Mouse (Mus musculus) gastrocnemius, postnatal 14 days (tissue): ENCODE results near the gene Cpne2. TPM values are rescaled to one million over a fixed set of nuclear protein-coding genes. Genes with fewer than 3 reads are reported as not detected.

Experiments
- DNase-seq: peaks from one replicate; pipeline ENCODE4 v3.0.0; 2021; ENCODE audit warnings: mixed read lengths
- intact Hi-C: fragments of 180-260 bp; cut with DNase I; formaldehyde crosslinking; loops from one replicate; pipeline ENCODE4 v1.15.1; 2025; ENCODE audit warnings: low total_unique reads
- total RNA-seq, 2 experiments: library from RNA; stranded (reverse); gene quantifications; 2 replicates each; pipeline ENCODE4 v1.2.3; 2021

Cpne2 gene
- total RNA-seq, 2 experiments from 2014 or later: 13.4 to 20.7 TPM

DNA sequence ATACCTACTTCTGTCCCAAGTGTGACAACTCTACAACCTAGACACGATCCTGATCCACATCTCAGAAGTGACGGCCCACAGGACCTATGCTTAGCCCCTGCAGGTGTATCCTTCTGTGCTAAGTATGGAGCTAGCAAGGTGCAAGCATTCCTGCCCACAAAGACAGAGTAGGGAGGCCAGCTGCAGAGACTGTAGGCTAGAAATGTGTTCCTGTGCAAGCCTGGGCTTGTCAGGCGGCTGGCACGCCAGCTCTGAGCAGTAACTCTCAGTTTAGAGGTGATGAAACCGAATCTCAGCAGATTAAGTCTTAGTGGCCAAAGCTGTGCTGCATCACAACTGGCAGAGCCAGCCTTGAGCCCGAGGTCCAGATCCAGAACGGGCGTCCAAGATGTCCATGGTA is 35.3 kb downstream of the Cpne2 start:
- no peak for DNase-seq
- intact Hi-C loops: no loop called here

DNA sequence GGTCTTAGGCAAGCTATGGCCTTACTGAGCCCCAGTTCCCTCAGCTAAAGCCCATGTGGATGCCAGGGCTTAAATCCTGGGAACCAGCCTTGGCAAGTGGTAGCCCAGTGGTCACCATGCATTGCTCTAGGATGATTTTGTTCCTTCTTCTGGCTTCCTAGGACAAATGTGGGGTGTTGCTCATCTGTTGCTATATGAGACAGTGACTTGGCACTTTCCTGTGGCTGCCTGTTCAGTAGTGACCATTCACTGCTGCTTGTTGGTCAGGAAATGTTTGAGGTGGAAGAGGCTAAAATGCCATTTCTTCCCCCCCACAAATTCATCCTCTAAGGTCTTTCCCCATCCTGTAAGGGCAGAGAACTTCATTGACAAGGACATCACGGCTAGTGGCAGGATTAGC is 36.6 kb downstream of the Cpne2 start:
- intact Hi-C loops: no loop called here
- no peak for DNase-seq

DNA sequence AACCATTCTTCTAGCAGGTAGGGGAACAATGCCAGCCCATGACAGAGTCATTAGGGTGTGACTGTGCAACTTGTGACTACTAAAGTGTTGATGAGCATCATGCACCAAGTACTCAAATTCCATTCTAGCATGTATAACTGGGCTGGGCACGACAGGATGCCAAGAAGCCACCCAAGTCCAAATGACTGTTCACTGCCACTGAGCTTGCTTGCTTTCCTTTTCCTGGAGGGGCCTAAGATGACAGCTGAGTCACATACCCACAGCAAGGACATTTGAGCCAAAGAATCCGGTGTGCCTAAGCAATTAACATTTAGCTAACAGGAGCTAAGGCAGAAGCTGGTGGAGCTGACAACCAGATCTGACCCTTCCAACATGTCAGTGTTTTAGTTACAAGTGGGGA is 39.1 kb downstream of the Cpne2 start:
- no peak for DNase-seq
- intact Hi-C loops: no loop called here

DNA sequence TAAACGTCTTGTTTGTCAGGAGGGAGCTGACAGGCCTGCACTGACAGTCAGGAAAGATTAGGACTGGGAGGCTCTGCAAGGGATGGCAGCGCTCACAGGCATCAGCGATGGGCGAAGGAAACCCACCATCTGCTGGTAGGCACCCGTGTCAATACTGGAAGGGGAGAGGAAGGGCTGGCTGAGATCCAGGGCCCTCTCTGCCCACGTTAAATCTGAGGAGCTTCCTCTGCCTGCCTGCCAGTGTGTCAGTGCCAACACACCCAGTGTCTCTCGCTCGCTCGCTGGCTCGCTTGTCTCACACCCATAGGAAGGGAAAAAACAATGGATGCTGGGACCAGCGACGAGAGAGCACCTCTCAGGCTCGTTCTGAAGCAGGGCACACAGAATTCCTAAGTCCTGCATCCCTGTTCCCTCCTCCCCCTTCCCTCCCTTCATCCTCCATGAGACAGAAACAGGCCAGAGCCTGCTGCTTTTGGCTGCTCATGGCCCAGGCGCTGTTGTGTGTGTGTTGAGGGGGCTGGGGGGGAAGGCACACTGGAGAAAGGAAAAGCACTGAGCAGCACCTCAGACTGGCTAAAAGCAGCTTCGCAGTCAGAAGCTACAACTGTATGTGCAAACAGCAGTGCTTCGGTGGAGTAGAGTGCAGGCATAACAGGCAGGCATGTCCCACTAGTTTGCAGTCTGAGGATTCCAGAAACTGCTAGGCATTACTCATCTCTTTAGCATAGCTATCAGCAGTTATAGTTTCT is 41.5 kb downstream of the Cpne2 start:
- intact Hi-C loops: no loop called here
- no peak for DNase-seq

DNA sequence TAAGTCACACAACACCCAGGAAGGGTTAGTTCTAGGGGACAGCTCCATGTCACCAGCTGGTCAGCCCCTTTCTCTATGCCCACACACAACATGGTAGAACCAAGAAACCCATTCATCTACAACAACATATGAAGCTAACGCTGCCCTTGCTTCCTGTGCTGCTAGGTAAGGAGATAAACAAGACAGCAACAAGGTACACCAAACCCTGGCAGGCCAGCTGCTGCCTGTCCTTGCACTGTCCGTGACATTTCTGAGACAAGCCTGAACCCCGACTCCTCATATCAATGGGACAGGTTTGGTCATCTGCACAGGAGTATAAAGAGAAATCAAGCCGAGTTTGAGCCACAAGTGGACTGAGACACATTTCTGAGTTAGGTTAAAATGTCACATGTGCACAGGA is 42.4 kb downstream of the Cpne2 start:
- intact Hi-C loops: no loop called here
- DNase-seq: no peak

DNA sequence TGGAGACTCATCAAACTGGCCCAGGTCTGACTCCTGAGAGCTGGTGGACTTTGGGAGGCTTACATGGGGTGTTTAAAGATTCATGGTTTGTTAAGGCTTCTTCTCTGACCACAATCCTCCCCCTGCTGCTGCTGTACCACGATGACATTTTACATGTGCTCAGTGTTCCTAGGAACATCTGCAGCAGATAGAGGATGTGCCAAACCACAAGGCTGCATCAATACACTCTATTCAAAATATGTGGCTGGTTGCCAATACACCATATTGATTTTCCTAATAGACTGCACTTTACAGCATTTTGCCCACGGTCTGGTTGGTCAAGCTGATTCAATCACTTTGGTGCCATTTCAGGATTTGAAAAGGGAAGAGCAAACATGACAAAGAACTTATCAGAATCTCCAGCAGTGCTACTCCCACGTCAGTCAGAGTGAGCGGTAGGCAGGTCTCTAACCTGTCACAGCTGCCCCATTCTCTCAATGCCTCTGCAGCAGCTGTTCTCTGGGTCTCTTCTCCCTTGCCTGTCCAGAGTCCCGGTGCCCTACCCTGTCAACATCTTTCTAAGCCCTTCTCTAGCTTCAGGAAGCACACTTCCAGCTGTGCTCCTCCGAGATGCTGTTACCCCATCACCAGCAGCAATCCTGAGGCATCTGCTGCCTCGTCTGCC is 49.2 kb downstream of the Cpne2 start:
- intact Hi-C loops: no loop called here
- no peak for DNase-seq

DNA sequence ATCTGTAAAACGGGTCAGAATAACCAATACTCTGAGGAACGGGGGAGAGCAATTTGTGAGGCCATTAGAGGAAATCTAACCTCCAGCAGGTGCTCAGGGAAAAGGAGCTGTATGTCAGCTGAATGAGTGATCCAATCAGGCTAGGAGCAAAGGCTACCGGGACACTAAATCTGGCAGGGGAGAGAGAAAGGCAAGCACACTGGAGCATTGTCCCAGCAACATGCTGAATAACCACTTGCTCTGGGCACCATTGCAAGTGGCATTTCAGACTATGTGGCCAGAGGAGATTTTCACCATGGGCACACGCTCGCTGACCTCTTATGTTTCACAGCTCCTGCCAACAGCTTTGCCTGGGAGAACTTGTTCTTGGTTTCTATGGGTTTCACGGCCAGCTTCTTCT is 49.8 kb downstream of the Cpne2 start:
- DNase-seq: peak; percentile 29
- intact Hi-C loops: no loop called here

DNA sequence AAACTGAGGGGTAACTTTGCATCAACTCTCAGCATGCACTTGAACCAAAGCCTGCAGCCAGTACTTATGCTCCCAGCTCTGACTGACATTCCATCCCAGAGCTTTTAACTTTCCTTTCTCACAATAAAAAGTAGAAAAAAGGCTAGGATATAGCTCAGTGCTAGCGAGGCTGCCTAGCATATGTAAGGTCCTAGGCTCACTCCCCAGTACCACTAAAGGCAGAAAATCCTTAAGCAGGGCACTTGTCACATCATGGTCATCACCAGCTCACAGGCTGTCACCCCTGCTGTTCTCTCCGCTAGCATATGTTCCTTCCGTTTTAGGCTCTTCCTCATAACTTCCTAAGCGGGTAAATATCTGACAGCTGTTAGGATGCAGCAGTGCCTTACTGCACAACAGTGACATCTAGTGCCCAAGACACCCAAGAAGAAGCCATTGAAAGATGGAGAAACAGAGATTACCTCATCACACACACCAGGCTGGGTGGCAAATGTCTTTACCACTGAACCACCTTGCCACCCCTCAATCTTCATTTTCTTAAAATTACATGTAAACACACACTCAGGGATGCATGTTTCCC is 51.5 kb downstream of the Cpne2 start:
- DNase-seq: peak; percentile 22
- intact Hi-C loops: no loop called here

DNA sequence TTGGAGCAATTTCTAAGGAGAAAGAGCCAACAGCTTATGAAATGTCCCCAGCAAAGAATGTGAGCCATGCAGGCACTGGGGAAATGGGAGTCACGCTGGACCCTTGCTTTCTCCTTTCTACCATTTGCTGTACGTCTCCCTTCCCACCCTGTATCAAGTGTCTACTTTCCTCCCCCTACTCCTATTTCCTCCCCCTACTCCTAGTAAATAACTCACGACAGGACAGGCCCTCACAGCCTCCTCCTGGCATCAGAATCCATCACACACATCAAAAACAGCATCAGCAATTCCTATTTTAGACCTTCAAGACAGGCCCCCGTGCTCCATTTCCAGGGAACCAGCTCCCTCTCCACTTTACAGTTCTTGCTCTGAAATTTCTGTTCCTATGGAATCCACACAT is 58.9 kb downstream of the Cpne2 start:
- intact Hi-C loops: no loop called here
- DNase-seq: no peak

DNA sequence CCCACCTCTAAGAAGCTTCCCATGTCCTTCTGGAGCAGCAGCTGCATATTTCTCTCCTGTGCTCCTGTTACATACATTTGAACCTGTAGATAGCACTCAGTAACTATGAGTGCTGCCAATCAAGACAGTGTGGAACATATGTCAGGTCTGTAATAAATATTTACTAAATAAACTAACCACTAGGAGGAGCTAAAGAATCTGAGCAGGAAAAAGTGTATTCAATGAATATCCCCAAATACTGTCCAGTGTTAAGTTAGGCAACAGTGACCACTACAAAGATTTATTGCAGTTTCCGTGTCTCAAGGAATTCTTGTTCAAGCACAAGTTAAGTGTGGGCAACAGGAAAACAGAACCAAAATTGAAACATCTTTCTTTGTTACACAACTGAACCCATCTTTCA is 61.4 kb downstream of the Cpne2 start:
- DNase-seq: no peak
- intact Hi-C loops: no loop called here

DNA sequence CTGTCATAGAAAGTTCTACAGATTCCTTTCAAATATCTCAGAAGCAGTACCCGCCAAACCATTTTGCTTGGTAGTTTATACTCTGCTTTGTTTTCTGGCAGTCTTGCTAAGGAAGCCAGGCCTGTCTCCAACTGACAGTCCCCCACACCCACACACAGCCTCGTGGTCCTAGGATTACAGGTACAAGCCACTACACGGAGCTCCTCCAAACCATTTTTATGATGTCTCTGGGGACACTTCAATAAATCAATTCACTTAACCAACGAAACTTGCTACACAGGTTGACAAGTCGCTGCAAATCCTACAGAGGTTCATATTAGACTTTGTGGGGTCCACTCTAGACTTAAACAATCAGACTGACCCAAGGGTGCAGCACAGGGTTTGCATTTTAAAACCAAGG is 67.7 kb downstream of the Cpne2 start:
- no peak for DNase-seq
- intact Hi-C loops: loop anchor here (10.0 kb wide), 1 partner anchor 94 kb away; the partner anchor contains the start of gene Pllp

DNA sequence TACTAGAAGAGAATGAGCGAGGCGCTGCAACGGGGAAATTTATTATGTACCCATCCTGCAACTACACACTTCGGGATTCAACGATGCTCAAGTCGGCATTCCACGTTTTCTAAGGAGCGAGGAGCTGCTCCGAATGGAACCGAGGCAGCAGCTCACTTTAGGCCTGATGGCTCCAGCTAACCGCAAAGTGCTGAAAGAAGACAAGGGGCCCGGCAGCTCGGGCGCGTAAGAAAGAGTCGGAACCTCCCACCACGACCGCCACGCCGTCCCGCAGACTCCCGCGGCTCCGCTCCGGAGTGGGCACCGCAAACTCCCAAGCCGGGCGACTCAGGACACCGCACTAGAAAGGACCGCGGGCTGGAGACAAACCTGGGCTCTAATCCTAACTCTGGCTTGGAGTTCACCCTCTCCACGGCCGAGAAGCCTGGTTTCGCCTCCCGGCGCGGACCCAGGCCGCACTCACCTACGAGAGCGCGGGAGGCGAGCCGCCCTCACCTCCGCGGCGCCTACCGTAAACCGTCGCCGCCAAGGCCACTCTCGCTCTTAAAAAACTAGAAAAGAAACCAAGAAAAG is 68.3 kb downstream of the Cpne2 start:
- DNase-seq: peak; percentile 26

DNA sequence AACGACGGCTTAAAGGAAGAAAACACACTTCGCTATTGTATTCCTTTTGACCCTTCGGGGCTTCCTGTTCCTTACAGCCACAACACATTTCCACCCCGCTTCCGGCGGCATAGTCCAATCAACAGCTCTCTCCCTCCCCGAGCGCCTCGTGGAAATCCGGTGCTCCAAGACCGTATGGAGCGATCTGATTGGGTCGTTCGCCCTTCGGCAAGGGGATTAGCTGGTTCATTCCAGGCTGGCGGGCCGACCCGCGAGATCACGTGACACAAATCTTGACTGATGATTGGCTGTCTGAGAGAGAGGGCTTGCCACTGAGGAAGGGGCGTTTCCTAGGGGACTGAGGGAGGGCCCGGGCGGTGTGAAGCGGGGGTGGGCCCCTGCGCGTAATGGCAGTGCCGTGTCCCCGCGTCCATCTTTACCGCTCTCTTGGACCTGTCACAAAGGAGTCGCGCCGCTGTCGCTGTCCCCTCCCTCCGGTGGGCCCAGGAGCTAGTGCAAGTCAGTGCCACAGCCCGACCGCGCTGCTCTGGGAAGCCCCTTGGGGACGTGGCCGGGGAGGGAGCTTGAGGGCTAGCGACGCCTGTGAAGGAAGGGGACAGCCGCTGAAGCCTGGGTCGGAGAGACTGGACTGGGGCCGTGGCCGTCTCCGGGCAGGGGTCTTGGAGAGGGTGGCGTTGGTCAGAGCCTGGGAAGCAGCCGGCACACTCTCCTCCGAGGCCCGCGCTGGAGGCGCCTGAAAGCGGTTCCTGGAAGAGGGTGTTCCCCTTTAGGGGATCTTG is 69.0 kb downstream of the Cpne2 start, which contains the start of the genes Rspry1 and Fam192a:
Rspry1 (plus strand) TSS at position 331 of the 779 bp plus-strand sequence.
Fam192a (minus strand) TSS at position 391 of the 779 bp plus-strand sequence.
- peak; percentile 99 for DNase-seq
- intact Hi-C loops: loop anchor here (10.0 kb wide), 1 partner anchor 93 kb away; the partner anchor contains the start of gene Pllp

More for the DNA sequence above, 68.3 kb downstream of the Cpne2 start:
- intact Hi-C loops: loop anchor here (10.0 kb wide), 1 partner anchor 94 kb away; the partner anchor contains the start of gene Pllp

DNA sequence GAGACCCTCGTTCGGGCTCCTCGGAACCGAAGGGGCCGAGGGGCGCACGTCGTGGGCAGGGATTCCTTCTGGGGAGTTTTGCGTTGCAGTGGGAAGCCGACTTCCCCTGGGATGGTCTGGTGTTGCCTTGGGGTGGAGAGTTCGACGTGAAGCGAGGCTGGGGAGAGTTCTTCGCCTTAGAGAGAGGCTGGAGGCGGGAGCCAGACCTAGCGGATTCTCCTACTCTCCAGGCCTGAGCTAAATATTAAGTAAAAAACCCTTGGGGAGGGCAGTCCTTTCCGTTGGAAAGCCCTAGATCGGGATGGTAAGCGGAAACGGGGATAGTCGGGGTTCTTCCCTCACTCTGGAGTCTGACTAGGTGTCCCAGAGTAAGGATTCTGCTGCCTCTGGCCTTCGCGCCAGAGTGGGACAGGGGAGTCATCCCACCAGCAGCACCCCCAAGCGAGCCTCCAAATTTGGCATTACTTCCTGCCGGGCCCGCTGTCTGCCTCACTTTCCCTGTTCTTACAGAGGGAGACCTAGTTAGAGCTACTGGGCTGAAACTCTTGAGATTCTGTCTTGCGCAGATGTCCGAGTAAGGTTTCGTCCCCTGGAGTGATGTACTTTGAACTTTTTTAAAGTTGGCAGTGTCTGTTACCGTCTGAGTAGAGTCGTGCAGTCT is 69.8 kb downstream of the Cpne2 start:
- DNase-seq: peak; percentile 20
- intact Hi-C loops: loop anchor here (10.0 kb wide), 1 partner anchor 92 kb away; the partner anchor contains the start of gene Pllp

DNA sequence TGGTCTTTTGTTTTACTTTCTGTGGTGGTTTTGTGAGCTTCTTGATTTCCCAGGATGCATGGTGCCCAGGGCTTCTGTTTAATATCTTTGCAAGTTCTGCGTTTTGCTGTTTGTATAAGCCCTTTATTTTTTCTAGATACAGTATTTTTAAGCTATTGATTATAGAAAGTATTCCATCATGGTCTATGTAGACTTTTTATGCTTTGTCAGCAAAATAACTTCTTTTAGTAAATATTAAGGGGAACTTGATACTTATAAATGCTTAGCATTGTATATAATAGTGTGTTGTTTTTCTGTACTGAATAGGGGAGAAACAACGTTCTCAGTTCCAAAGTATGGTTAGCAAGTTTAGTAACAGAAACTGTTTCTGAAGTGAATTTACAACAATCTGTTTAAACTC is 71.2 kb downstream of the Cpne2 start:
- intact Hi-C loops: loop anchor here (10.0 kb wide), 1 partner anchor 91 kb away; the partner anchor contains the start of gene Pllp
- no peak for DNase-seq

DNA sequence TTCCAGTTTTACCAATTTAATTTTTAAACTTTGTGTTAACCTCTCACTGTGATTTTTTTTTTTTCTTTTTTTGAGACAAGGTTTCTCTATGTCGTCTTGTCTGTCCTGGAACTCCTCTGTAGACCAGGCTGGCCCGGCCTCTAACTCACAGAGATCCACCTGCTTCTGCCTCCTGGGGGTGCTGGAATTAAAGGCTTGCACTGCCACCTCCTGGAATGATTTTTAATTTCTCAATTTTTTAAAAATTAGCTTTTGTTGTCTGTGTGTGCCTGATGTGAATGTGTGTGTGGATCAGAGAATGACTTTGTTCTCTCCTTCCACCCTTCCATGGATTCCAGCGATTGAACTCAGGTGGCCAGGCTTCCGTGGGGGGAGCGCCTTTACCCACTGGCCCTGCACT is 74.3 kb downstream of the Cpne2 start:
- intact Hi-C loops: loop anchor here (10.0 kb wide), 1 partner anchor 88 kb away; the partner anchor contains the start of gene Pllp
- DNase-seq: no peak
